Mouse (Mus musculus) megakaryocyte, embryonic 14.5 days (primary cell): ENCODE results near the gene Angptl3.

ENCODE experiments used
- FLI1 ChIP-seq: IDR thresholded peaks from 2 replicates; pipeline ENCODE4 v1.6.1; 2012; ENCODE audit warnings: low read length, inconsistent platforms, mixed read lengths
- GATA1 ChIP-seq: IDR thresholded peaks from 3 replicates; pipeline ENCODE4 v1.6.1; 2012; ENCODE audit warnings: mixed read lengths, low read length, inconsistent platforms, borderline replicate concordance

DNA sequence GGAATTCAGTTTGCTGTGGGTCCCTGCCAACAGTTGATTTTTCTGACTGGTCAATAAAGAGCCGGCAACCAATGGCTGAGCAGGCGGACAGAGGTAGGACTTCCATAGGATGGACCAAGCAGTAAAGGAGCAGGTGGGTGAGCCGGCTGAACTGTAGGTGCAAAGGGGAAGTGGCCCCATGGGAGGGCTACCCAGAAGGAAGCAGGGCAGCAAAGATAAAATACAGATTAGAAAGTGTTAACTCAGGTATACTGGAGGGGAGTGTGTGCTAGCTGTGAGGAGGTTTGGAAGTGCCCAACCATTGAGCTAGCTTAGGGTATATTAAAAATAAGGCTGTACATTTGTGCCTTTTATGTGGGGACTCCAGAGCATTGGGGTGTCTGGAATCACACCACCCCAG, 47.3 kb downstream of the Angptl3 start:
- TF ChIP-seq GATA1 (no peak), FLI1 (no peak)
